Mouse (Mus musculus) natural killer cell, adult 2 months (primary cell): ENCODE results near the gene Prpsap1.
A peak's percentile ranks its signal among the peaks of the same experiment; 100 is the strongest.

ENCODE experiments used
- DNase-seq, 2 experiments: peaks; one replicate each; pipeline ENCODE4 v3.0.0; 2022; ENCODE audit warnings: low spot score in 2 of 2

The Prpsap1 gene

DNA sequence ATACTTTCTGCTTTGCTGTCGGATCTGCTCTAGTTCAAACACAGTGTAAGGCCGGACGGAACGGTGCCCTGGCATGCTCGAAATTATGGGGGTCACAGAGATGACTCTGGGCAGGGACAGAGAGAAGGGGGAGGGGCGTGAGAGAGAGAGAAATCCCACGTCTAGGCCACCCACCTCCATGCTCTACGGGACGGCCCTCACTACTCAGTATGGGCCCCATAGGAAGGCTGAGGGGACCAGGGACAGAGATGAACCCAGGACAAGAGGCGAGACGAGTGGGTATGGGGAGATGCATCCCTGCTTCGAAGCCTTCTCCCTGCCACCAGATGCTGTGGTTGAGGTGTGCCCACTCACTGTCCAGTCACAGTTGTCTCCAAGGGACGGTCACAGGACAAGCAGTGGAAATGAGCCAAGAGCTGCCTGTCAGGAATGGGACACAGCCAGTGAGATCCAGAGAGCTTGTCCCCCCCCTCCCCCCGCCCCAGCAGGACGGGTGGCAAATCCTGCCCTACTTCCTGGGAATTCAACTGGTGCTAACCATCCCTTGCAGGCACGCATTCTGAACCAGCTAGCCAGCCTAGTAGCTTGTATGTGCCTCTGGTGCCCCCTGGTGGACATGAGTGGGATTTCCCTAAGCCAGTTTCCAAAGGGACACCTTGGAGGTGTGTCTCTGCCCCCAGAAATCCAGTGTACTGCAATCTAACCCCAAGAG lies 48.2 kb downstream of the Prpsap1 start:
- peak; percentile 87 to 91 for DNase-seq

GRCm38 (mm10) chr11:116443935-116444334 lies 50.1 kb downstream of the Prpsap1 start:
- no peak for DNase-seq

DNA sequence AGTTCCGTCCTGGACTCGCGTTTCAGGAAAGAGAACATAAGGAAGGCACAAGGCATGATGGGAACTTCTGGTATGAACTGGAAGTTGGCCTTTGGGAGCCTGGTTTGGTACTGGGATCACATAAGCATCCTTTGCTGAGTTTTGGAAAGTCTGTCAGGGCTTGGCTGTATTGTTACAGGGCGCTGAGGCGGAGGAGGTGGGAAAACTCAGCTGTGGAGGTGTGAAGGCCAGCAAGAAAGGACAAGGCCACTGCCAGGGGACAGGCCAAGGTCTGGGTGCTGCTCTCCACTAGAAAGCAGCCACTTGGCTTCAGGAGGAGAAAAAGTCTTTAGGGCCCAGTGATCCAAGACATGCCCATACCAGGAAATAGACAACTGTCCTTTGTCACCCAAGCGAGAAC lies 50.7 kb downstream of the Prpsap1 start:
- DNase-seq = no peak

- DNase-seq = no peak
These were observed 51.2 kb downstream of the Prpsap1 start for GRCm38 (mm10) chr11:116442867-116443177.

GRCm38 (mm10) chr11:116442129-116442866 lies 51.7 kb downstream of the Prpsap1 start:
- no peak for DNase-seq

DNA sequence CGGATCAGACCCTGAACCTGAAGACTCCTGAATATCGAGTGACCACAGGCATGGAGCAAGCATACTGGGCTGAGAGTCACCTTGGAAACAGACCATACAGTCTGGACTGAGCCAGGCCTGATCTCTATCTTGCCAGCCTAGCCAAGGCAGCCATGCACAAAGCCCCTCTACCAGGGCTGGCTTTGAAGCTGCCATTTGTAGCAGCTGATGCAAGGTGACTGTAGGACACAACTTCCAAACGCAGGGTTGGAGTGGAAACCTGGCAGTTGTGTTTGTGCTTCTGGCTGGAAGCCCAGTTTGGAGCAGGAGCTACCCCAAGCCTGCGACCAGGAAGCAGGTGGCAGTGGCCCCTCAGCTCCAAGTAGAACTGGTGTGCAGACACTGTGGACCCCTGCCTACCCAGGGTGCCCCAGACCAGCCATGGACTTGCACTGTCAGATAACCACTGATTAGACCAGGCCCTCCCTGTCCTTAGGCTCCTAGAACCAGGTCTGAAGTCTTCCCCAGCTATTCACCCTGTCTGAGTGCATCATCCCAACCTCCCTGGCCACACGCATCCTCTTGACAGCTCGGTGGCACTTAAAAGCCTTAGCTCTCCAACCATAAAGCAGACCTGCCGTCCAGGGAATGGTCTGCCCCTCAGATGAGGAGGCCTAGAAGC lies 53.5 kb downstream of the Prpsap1 start:
- no peak for DNase-seq

- DNase-seq = peak; percentile 85 to 94
These were observed 54.4 kb downstream of the Prpsap1 start for GRCm38 (mm10) chr11:116439269-116440240.

GRCm38 (mm10) chr11:116437541-116437940 lies 56.5 kb downstream of the Prpsap1 start:
- no peak for DNase-seq

DNA sequence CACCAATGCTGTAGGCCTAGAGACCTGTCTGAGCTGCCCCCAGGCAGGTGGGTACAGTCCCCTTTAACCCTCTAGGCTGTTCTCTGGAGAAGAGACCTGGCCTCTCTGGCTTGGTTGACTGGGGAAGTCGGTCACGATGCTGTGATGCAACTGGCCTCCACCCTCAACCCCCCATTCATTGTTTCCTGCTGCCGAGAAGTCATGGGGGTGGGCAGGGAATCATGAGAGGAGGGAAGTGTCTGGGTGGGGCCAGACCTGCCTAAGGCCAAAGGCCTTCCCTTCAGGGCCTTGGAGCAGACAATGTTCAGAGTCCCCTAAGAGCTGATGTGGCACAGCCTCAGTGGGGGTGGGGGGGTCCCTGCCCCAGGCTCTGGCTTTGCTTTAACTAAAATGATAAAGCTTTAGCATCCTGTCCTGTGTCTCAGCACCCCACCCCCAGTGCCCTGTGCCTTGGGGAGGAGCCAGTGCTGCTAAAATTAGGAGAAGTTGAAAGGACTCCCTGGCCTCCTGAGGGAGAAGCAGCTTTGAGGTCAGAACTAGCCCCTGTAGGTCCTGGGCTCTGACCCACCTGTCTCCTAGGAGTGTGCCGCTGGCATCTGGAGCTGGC lies 57.2 kb downstream of the Prpsap1 start:
- DNase-seq = peak; percentile 53 to 58

GRCm38 (mm10) chr11:116435992-116436724 lies 57.8 kb downstream of the Prpsap1 start:
- DNase-seq = no peak

DNA sequence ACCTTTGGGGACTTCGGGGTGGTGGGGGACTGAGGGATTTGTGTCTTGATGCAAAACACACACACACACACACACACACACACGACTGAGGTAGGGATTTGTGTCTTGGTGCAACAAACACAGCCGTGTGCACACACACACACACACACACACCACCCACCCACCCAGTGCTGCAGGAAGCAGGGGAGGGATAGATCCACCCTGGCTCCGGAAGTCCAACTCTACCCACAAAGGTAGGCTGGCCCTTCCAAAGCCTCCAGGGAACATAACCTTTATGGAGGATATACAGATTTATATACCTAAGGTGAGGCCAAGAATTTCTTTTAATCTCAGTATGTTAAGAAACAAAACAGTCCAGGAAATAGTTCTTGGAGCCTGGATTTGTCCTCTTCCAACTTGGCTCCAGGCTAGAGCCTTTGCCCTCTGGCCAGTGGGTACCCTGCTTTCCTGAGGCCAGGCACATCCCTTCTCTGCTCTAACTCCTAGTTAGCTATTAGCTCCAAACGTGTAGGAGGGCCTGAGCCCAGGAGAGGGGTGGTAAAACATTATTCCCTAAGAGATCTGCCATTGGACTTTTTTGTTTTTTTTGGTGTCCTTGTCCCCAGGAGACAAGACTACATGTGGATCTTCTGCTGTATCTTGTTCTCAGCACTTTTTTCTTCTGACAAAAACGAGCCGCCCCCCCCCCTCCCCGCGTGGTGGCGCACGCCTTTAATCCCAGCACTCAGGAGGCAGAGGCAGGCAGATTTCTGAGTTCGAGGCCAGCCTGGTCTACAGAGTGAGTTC lies 58.8 kb downstream of the Prpsap1 start:
- no peak for DNase-seq

- DNase-seq = peak in 1 of 2 experiments; percentile 48
These were observed 59.6 kb downstream of the Prpsap1 start for GRCm38 (mm10) chr11:116434287-116434966.

DNA sequence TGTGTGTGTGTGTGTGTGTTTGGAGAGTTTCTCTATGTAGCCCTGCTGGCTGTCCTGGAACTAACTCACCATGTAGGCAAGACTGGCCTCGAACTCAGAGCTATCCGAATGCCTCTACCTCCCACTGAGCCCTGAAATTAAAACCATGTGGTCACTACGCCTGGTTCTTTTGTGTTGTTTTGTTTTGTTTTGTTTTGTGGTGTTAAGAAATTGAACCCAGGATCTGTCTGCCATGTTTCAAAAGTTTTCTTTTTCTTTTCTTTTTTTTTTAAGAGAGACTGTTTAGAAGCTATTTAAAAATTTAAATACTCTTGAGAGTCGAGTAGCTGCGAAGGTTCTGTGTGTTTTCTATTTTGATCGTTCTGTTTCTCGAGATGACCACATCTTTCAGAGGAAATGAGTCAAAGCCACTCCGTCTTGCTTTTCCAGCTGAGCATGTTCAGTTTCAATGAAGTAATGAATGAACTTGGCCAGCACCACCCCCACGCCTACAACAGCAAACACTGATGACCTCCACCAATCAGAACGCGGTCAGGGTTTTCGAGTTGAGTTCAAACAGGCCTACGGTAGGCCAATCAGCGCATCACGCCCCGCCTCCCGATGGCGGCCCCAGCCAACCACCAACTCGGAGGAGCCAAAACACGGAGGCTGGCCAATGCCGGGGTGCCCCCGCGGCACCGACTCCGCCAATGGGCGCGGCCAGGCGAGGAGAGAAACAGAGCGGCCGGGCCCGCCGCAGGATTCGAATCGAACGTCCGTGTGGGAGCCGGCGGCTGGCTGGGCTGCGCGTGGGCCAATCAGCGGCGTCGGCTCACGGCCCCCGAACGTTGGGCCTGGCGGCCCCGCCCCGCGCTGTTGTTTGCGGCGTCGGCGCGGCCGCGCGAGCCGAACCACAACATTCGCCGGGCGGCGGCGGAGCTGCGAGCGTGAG lies 60.4 kb downstream of the Prpsap1 start, which contains the start of gene Ubald2:
Gene Ubald2, plus strand, starts transcription at position 739 of the 931 bp plus-strand sequence.
- DNase-seq = peak; percentile 99

DNA sequence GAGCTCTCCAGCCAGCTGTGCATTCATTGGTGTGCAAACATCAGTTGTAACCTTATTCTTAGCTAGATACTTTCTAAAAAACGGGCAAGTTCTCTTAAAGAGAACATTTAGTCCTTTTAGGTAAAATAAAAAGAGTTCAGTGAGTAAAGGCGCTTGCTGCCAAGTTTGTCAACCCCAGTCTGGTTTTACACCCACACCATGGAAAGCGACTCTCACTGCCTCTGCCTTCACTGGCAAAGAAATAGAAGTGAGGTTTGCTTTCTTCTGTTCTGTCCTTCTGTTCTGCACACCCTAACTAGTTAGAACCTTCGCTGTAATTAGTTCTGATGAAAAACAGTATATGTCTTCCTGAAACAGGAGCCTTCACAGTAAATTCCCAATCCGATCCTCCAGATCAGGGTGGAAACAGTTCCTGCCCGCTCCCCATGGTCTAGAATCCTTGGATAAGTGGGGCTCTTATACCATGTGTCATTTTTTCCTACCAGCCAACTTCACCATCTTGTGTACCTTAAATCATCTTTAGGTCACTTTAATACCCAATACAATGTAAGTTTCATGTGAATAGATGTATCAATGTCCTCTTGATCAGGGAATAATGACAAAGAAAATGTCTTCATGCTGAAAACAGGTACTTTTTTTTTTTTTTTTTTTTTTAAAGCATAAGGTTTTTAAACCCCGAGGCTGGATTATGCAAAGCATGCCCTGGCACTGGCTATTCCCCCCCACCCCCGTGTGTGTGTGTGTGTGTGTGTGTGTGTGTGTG lies 61.2 kb downstream of the Prpsap1 start:
- no peak for DNase-seq

GRCm38 (mm10) chr11:116432127-116432526 lies 61.9 kb downstream of the Prpsap1 start:
- DNase-seq = no peak

- no peak for DNase-seq
These were observed 62.4 kb downstream of the Prpsap1 start for GRCm38 (mm10) chr11:116431428-116432077.
